Mouse (Mus musculus) liver, adult 2 months (tissue): ENCODE measurements around the gene Sfxn5. TPM values are rescaled to one million over a fixed set of nuclear protein-coding genes. Genes with fewer than 3 reads are reported as not detected.

Experiments
- DNase-seq: peaks from one replicate; pipeline ENCODE4 v3.0.0-alpha.2; 2011; ENCODE audit warnings: low read depth, low spot score; ENCODE audit errors: extremely low read depth
- H3K27ac ChIP-seq: fragments of 200-500 bp; replicated peaks from 2 replicates; pipeline ENCODE4 v1.5.1; 2012; ENCODE audit warnings: low read depth, mild to moderate bottlenecking, control low read depth, inconsistent platforms, low read length; ENCODE audit not compliant: insufficient read depth
- H3K27me3 ChIP-seq: fragments of 200-500 bp; 2 replicates; pipeline ENCODE4 v1.6.1; 2012; ENCODE audit warnings: mild to moderate bottlenecking, moderate library complexity, low read length, inconsistent platforms; ENCODE audit not compliant: control insufficient read depth, insufficient read depth
- H3K36me3 ChIP-seq: fragments of 200-500 bp; 2 replicates; pipeline ENCODE4 v1.6.1; 2012; ENCODE audit warnings: low read length, inconsistent platforms; ENCODE audit not compliant: control insufficient read depth, insufficient read depth
- H3K4me1 ChIP-seq: fragments of 200-500 bp; 2 replicates; pipeline ENCODE4 v1.6.1; 2011; ENCODE audit warnings: low read length; ENCODE audit not compliant: control insufficient read depth, insufficient read depth
- H3K4me3 ChIP-seq: fragments of 200-500 bp; 2 replicates; pipeline ENCODE4 v1.5.1; 2011; ENCODE audit warnings: low read depth, mild to moderate bottlenecking, control low read depth, low read length, moderate library complexity; ENCODE audit not compliant: insufficient read depth
- H3K79me2 ChIP-seq: fragments of 200-500 bp; 2 replicates; pipeline ENCODE4 v1.6.1; 2012; ENCODE audit warnings: inconsistent platforms, mild to moderate bottlenecking, low read length, moderate library complexity; ENCODE audit not compliant: control insufficient read depth, insufficient read depth
- H3K9ac ChIP-seq: fragments of 200-500 bp; 2 replicates; pipeline ENCODE4 v1.6.1; 2012; ENCODE audit warnings: low read depth, mild to moderate bottlenecking, control low read depth, inconsistent platforms, low read length
- CTCF ChIP-seq: fragments of 200-500 bp; IDR thresholded peaks from 2 replicates; pipeline ENCODE4 v1.5.1; 2011; ENCODE audit warnings: low read depth, low read length, control low read depth
- POLR2A ChIP-seq: fragments of 200-500 bp; IDR thresholded peaks from 2 replicates; pipeline ENCODE4 v1.6.1; 2011; ENCODE audit warnings: low read length, control low read depth; ENCODE audit not compliant: insufficient read depth; ENCODE audit errors: extremely low read depth
- whole genome bisulfite sequencing: fragments of 180-500 bp; shearing (Covaris S2); methylation state at CpG from one replicate; pipeline ENCODE4 v1.1.7; 2018; 5-methylcytosine and 5-hydroxymethylcytosine counted together
- polyA plus RNA-seq: library from polyadenylated mRNA; depleted of rRNA; stranded (reverse); fragments of >200 nt; gene quantifications from 2 replicates; pipeline ENCODE4 v1.2.3, GENCODE M21; 2012
- total RNA-seq: library from RNA; depleted of rRNA; stranded (reverse); fragments of >200 nt; gene quantifications from 2 replicates; pipeline ENCODE4 v1.2.3, GENCODE M21; 2014

Sfxn5 gene
- total and polyA plus RNA-seq, 2 experiments, result 23.4 to 23.6 TPM

DNA sequence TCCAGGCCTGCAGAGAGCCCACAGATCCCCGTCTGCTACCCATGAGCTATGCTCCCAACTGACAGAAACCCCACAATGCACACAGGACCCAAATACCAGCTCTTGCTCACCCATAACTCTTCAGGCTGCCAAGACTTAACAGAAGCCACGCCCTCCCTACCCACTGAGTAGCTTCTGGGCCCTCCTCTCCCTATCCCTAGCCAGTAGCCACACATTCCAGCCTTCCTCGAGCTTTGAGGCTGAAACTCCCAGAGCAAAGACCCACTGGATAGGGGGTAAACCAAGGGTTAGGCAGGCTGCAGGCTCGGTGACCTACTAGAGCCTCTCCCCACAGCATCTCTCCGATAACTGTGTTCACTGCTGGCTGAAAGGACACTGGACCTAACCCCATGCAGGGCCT is 35.5 kb upstream of the Sfxn5 start:
- no peaks in the 10 kb centered on the region for H3K27me3 ChIP-seq
- H3K36me3 ChIP-seq, result no peaks in the 10 kb centered on the region
- no peaks in the 10 kb centered on the region for H3K4me1 ChIP-seq
- no peaks in the 10 kb centered on the region for H3K79me2 ChIP-seq
- DNase-seq, result no peak
- WGBS, result 81% methylated on average over 5 of the region's 5 CpGs
- no peak overlapping the region for H3K9ac ChIP-seq
- TF ChIP-seq POLR2A, result no peak
- TF ChIP-seq CTCF, result no peak
- no peak overlapping the region for H3K27ac ChIP-seq
- no peak overlapping the region for H3K4me3 ChIP-seq

- DNase-seq, result no peak
Observed at GRCm38 (mm10) chr6:85368166-85368565, 34.9 kb upstream of the Sfxn5 start.

GRCm38 (mm10) chr6:85366387-85366786 is 33.2 kb upstream of the Sfxn5 start:
- WGBS, result 4% methylated on average over 1 of the region's 1 CpGs
- no peak overlapping the region for H3K9ac ChIP-seq
- H3K4me3 ChIP-seq, result no peak overlapping the region
- H3K4me1 ChIP-seq, result no peaks in the 10 kb centered on the region
- no peak overlapping the region for H3K27ac ChIP-seq
- H3K79me2 ChIP-seq, result no peaks in the 10 kb centered on the region
- TF ChIP-seq CTCF (no peak), POLR2A (no peak)
- no peak for DNase-seq
- no peaks in the 10 kb centered on the region for H3K36me3 ChIP-seq
- H3K27me3 ChIP-seq, result no peaks in the 10 kb centered on the region

More at GRCm38 (mm10) chr6:85368166-85368565, 34.9 kb upstream of the Sfxn5 start:
- whole genome bisulfite sequencing, result 100% methylated on average over 1 of the region's 1 CpGs
- Histone ChIP-seq H3K4me1 (no peaks in the 10 kb centered on the region), H3K27me3 (no peaks in the 10 kb centered on the region), H3K79me2 (no peaks in the 10 kb centered on the region), H3K4me3 (no peak overlapping the region), H3K27ac (no peak overlapping the region), H3K9ac (no peak overlapping the region), H3K36me3 (no peaks in the 10 kb centered on the region)
- no peak for TF ChIP-seq CTCF
- no peak for TF ChIP-seq POLR2A

DNA sequence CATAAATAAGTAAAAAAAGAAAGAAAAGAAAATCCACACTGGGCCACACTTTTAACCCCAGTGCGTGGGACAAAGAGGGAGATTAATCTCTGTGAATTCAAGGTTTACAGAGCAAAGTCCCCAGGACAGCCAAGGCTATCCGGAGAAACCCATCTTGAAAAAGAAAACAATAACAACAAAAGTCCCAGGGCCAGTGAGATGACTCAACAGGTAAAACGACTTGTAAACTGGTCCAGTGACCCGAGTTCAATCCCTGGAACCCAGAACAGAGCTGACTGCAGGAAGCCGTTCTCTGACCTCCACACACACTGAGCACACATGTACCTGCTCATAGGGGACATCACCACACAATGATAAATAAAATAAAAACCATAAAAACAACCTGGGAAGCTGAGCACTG is 31.2 kb upstream of the Sfxn5 start:
- Histone ChIP-seq H3K4me1 (no peaks in the 10 kb centered on the region), H3K27me3 (no peaks in the 10 kb centered on the region), H3K79me2 (no peaks in the 10 kb centered on the region), H3K36me3 (no peaks in the 10 kb centered on the region), H3K4me3 (no peak overlapping the region), H3K27ac (no peak overlapping the region), H3K9ac (no peak overlapping the region)
- WGBS, result 38% methylated on average over 5 of the region's 5 CpGs
- no peak for TF ChIP-seq CTCF
- TF ChIP-seq POLR2A, result no peak
- no peak for DNase-seq

- no peak for DNase-seq
- no peaks in the 10 kb centered on the region for H3K79me2 ChIP-seq
- H3K4me1 ChIP-seq, result no peaks in the 10 kb centered on the region
- TF ChIP-seq CTCF, result no peak
- TF ChIP-seq POLR2A, result no peak
- H3K27me3 ChIP-seq, result no peaks in the 10 kb centered on the region
- no peak overlapping the region for H3K27ac ChIP-seq
- H3K36me3 ChIP-seq, result no peaks in the 10 kb centered on the region
- H3K9ac ChIP-seq, result no peak overlapping the region
- 84% methylated on average over 4 of the region's 4 CpGs for WGBS
- no peak overlapping the region for H3K4me3 ChIP-seq
Observed at GRCm38 (mm10) chr6:85363906-85364260, 30.7 kb upstream of the Sfxn5 start.

DNA sequence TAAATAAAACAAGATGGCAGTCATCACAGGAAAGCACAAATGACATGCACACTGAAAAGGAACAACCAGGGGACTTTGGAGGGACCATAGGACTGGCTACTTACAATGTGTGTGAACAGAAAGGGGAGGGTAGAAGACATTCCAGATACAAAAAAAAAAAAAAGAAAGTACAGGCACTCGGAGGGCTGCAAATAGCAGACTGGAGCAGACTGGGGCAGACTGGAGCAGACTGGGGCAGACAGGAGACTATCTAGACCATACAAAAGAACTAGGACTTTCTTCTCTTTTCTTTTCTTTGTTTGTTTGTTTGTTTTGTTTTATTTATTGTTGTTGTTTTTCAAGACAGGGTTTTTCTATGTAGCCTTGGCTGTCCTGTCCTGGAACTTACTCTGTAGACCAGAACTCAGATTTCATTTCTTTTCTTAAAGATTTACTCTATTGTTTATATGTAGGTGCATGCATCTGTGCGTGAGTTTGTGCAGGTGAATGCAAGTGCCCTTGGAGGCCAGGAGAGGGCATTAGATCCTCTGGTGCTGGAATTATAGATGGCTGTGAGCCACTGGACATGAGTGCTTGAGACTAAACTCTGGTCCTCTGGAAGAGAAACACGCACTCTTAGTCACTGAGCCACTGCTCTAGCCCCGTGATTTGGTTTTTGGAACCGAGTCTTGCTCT is 30.1 kb upstream of the Sfxn5 start:
- Histone ChIP-seq H3K4me1 (no peaks in the 10 kb centered on the region), H3K4me3 (no peak overlapping the region), H3K27me3 (no peaks in the 10 kb centered on the region), H3K9ac (no peak overlapping the region), H3K79me2 (no peaks in the 10 kb centered on the region), H3K36me3 (no peaks in the 10 kb centered on the region), H3K27ac (no peak overlapping the region)
- DNase-seq, result no peak
- WGBS, result 96% methylated on average over 5 of the region's 5 CpGs
- TF ChIP-seq CTCF, result no peak
- no peak for TF ChIP-seq POLR2A
